Mouse (Mus musculus) G1E-ER4 (cell line): ENCODE measurements around the gene Epha6. TPM values are rescaled to one million over a fixed set of nuclear protein-coding genes. Genes with fewer than 3 reads are reported as not detected.

Experiments used
- GATA1 ChIP-seq: IDR thresholded peaks from one replicate; pipeline ENCODE4 v1.8.0; 2012; ENCODE audit warnings: low read length, inconsistent platforms
- polyA plus RNA-seq: library from polyadenylated mRNA; stranded (reverse); fragments of >175 nt; gene quantifications from 2 replicates; pipeline ENCODE4 v1.2.3, GENCODE M21; 2012

The Epha6 gene
- polyA plus RNA-seq, 1 experiment = not detected

DNA sequence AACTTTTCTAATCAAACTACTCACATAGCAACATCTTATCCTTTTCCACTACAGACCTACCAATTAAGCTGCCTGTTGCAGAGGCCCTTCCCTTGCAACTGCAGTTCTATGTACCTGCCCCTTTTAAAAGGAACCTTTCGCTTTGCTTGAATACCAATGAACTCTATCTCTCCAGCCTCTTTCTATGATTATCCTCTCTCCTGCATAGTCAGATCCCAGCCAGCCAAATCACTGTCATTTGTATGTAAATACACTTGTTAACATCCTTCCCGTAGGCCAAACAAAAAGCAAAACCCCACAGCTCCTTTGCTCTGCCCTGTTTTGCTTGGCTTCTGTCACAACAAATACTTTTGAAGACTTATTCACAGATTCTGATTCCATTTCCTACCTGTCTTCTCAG, 961.6 kb downstream of the Epha6 start:
- no peak for TF ChIP-seq GATA1

DNA sequence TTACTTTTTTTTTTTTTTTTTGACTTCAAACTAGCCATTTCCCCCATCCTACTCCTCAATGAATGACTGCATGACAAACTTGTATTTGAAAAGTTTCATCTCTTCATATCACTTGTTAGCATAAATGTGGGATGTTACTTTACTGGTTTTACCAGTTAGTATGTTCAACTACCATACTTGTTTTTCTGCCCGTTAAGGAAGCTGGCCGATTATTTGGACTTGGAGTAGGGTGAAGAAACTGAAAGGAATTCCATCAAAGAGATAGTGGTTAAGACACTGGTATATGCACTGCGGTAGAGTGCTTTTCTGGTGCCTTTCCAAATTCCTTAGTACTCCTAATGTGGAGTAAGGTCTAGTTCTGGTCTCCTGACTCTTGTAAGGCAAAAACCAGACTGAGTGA, 965.3 kb downstream of the Epha6 start:
- TF ChIP-seq GATA1 = no peak

DNA sequence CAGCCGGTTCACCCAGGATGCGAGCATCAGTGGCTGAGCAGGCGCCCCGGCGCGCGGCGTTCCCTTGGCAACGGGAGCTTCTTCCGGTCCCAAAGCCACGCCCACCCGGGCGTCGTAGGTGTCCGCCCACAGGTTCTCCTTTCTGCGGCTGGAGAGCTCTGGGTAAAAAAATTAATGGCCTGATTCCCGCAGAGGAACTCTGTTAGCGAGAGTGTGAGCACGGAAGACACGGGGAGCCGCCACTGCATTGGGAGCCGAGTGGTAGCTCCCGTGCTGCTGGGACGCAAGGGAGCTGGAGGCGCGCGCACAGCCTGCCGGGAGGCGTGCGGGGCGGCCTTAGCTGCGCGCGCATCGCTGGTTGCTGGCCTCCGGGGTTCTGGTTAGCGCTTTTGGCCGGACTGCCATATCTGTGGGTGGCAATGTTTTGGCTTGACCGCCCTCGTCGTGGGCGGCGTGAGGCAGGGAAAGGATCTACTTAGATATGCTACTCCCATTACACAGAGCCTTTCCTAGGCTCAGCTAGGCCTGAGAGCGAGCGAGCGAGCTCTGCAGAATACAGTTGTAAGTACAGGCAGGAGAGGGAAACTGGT, 966.1 kb downstream of the Epha6 start, which contains the start of gene Arl6:
Arl6 (minus strand) TSS at position 290 of the 590 bp plus-strand sequence.
- no peak for TF ChIP-seq GATA1

DNA sequence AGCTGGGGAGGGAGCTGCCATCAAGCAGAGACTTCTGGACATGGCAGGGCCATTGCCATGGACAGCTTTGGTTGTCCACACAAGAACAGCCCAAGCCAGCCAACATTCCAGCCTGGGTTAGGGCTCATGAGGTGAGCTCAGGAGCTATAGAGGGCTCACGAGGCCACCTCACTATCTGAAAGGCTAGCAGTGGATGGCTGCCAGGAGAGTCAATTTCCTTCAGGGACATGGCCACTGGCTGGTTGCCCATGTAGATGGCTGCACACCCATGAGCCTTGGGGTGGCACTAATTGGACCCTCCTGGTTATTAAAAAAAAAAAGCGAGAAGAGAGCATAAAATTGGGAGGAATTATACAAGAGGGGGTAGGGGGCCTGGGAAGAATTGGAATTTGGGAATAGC, 970.7 kb downstream of the Epha6 start:
- TF ChIP-seq GATA1 = no peak

DNA sequence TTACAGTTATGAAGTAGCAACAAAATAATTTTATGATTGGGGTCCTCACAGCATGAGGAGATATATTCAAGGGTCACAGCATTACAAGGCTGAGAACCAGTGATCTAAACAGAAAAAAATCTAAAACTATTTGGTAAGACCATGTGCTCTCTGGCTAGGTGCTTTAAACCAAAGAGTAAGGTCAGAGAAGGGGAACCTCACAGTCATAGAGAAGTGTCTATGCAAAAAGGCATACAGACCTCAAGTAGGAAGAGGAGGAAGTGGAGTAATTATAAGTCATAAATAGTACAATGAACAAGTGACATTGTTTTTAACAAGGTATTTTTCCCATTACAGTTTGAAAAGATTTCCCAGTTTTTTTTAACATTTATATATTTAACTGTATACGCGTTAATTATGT, 983.8 kb downstream of the Epha6 start:
- TF ChIP-seq GATA1 = no peak

DNA sequence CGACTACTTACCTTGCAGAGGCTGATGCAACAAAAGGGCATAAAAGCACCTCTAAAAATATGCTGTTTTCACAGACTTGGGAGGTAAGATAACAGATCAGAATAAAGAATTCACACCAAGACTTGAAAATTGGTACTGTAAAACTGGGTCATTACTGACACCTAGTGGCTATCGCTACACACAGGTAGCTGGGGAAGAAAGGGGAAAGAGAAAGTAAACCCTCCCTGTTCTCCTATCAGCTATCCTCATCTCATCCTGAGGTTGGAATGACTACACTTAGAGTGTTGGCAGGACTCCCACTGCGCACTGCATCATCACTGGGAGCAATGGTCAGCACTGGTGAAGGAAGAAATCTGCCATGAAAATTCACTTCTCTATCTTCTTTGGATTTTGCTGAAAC, 988.2 kb downstream of the Epha6 start:
- no peak for TF ChIP-seq GATA1

DNA sequence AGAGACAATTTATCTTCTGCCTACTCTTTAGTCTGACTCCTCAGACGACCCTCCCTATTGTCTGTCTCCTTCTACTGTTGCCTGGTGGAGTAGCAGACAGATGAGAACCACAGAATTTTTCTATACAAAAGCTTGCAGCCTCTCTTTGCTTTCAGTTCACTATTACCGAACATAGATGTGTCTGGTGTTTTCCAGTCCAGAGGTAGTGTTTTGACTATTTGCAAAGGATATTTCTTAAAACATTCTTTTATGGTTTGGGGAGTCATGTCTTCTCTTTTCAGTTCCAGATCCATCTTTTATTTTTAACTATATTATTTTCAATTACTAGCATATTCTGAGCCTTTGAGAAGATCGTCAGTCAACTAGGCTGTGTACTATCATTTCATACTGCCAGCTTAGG, 989.7 kb downstream of the Epha6 start:
- no peak for TF ChIP-seq GATA1

DNA sequence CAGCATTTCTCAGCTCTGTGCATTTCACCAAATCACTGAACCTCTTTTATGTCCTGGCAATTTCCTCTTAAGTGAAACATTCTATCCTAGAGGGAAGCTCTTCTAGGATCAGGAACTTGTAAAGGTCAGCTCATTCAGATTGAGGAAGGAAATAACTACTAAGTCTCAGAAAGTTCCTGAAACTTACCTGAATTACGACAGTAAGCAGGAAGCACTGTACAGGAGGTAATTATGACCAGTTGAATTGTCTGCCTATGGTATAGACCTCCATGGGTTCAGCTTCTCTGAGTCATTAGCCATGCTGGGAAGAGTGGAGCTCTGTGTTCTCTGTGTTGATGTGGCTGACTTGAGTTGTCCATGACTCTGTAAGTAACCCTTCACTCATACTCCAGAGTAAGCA, 994.6 kb downstream of the Epha6 start:
- no peak for TF ChIP-seq GATA1

DNA sequence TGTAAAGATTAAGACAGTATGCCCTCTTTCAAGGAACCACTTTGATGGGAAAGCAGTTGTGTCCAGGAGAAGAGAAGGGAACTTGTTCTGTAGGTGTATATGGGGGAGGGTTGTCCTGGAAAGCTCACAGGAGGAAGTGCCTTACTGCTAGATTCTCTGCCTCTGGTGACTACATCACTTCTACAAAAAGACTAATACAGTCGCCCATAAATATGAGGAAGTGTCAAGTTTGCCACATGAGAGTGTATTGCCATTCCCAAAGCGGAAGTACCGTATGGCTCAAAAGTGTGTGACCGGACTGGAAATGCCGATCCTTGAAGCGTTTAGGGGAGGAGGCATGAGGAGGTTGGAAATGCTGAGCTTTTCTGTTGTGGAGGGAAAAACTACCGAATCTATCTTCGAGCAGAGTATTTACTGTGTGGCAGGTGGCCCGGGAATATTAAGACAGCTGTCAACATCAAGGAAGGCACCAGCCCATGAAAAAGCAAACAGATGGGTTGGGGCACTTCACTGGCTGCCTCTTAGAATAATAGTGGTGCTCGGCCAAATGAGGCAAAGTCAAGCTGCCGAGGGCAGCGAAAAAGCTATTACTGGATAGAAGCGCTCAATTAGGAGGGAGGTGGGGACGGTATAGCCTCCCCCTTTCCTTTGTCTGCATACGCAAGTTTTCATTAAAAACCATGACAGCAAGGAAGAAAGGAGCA, 1001.1 kb downstream of the Epha6 start:
- no peak for TF ChIP-seq GATA1
